Mouse (Mus musculus) cerebellum, adult 8-10 months (tissue): Measurements from ENCODE around the gene Rho.

Experiments used
- DNase-seq: peaks from one replicate; pipeline ENCODE4 v3.0.0; 2022

Gene Rho

GRCm38 (mm10) chr6:115916611-115917010, 14.9 kb upstream of the Rho start:
- DNase-seq, result peak; percentile 67

- no peak for DNase-seq
Measured at GRCm38 (mm10) chr6:115918615-115919014, 12.9 kb upstream of the Rho start.

GRCm38 (mm10) chr6:115919876-115920275, 11.7 kb upstream of the Rho start:
- no peak for DNase-seq

GRCm38 (mm10) chr6:115924829-115925228, 6.7 kb upstream of the Rho start:
- no peak for DNase-seq

GRCm38 (mm10) chr6:115926416-115926815, 5.1 kb upstream of the Rho start:
- no peak for DNase-seq

- DNase-seq, result no peak
Measured at GRCm38 (mm10) chr6:115927292-115928242, 4.0 kb upstream of the Rho start.

GRCm38 (mm10) chr6:115930018-115930417, 1.5 kb upstream of the Rho start:
- no peak for DNase-seq

- DNase-seq, result no peak
Measured at GRCm38 (mm10) chr6:115932391-115932790, 843 bp downstream of the Rho start.

- no peak for DNase-seq
Measured at GRCm38 (mm10) chr6:115935544-115935943, 4.0 kb downstream of the Rho start.

GRCm38 (mm10) chr6:115938011-115938410, 6.5 kb downstream of the Rho start:
- no peak for DNase-seq

- DNase-seq, result no peak
Measured at GRCm38 (mm10) chr6:115938798-115939197, 7.2 kb downstream of the Rho start.

GRCm38 (mm10) chr6:115940603-115941002, 9.1 kb downstream of the Rho start:
- no peak for DNase-seq

- DNase-seq, result no peak
Measured at GRCm38 (mm10) chr6:115941128-115941527, 9.6 kb downstream of the Rho start.

- no peak for DNase-seq
Measured at GRCm38 (mm10) chr6:115943498-115944427, 12.2 kb downstream of the Rho start.

GRCm38 (mm10) chr6:115944638-115945037, 13.1 kb downstream of the Rho start, which contains the start of gene H1foo:
H1foo (plus strand) TSS chr6:115944938.
- no peak for DNase-seq

- no peak for DNase-seq
Measured at GRCm38 (mm10) chr6:115945633-115946032, 14.1 kb downstream of the Rho start.

- DNase-seq, result no peak
Measured at GRCm38 (mm10) chr6:115946389-115946788, 14.8 kb downstream of the Rho start.

GRCm38 (mm10) chr6:115954506-115955074, 23.0 kb downstream of the Rho start:
- no peak for DNase-seq

GRCm38 (mm10) chr6:115955169-115955568, 23.6 kb downstream of the Rho start:
- peak; percentile 56 for DNase-seq

- no peak for DNase-seq
Measured at GRCm38 (mm10) chr6:115955664-115956063, 24.1 kb downstream of the Rho start.

- no peak for DNase-seq
Measured at GRCm38 (mm10) chr6:115956418-115956921, 24.9 kb downstream of the Rho start.

- DNase-seq, result peak; percentile 72
Measured at GRCm38 (mm10) chr6:115956922-115957601, 25.5 kb downstream of the Rho start.
